Mouse (Mus musculus) lung, postnatal 36 days (tissue): ENCODE data around the gene Adgrl3.

ENCODE experiments used
- DNase-seq: peaks from one replicate; pipeline ENCODE4 v3.0.0; 2022; ENCODE audit warnings: mixed read lengths

The Adgrl3 gene

GRCm38 (mm10) chr5:81019590-81020254, at the start of gene Adgrl3:
Adgrl3 (plus strand) TSS chr5:81020138.
- peak; percentile 66 for DNase-seq

GRCm38 (mm10) chr5:81019166-81019565, 772 bp upstream of the Adgrl3 start:
- no peak for DNase-seq

GRCm38 (mm10) chr5:81020281-81021005, 505 bp downstream of the Adgrl3 start:
- peak; percentile 48 for DNase-seq

- no peak for DNase-seq
These were observed 1.0 kb downstream of the Adgrl3 start for GRCm38 (mm10) chr5:81021006-81021320.

GRCm38 (mm10) chr5:81021331-81021863, 1.5 kb downstream of the Adgrl3 start:
- DNase-seq: peak; percentile 55

- DNase-seq: peak; percentile 16
These were observed 1.9 kb downstream of the Adgrl3 start for GRCm38 (mm10) chr5:81021864-81022305.

GRCm38 (mm10) chr5:81022306-81023071, 2.6 kb downstream of the Adgrl3 start:
- DNase-seq: peak; percentile 44

GRCm38 (mm10) chr5:81023923-81024715, 4.2 kb downstream of the Adgrl3 start:
- peak; percentile 48 for DNase-seq

- DNase-seq: no peak
These were observed 8.9 kb downstream of the Adgrl3 start for GRCm38 (mm10) chr5:81028875-81029274.

GRCm38 (mm10) chr5:81037091-81037490, 17.2 kb downstream of the Adgrl3 start:
- no peak for DNase-seq

GRCm38 (mm10) chr5:81043875-81044274, 23.9 kb downstream of the Adgrl3 start:
- DNase-seq: no peak

- no peak for DNase-seq
These were observed 26.2 kb downstream of the Adgrl3 start for GRCm38 (mm10) chr5:81046128-81046527.

- no peak for DNase-seq
These were observed 34.7 kb downstream of the Adgrl3 start for GRCm38 (mm10) chr5:81054628-81055027.

GRCm38 (mm10) chr5:81055253-81055652, 35.3 kb downstream of the Adgrl3 start:
- DNase-seq: no peak

GRCm38 (mm10) chr5:81058122-81058521, 38.2 kb downstream of the Adgrl3 start:
- DNase-seq: peak; percentile 21

GRCm38 (mm10) chr5:81060950-81061349, 41.0 kb downstream of the Adgrl3 start:
- no peak for DNase-seq

- DNase-seq: no peak
These were observed 41.4 kb downstream of the Adgrl3 start for GRCm38 (mm10) chr5:81061386-81061785.

GRCm38 (mm10) chr5:81064026-81064425, 44.1 kb downstream of the Adgrl3 start:
- DNase-seq: no peak

GRCm38 (mm10) chr5:81068173-81068572, 48.2 kb downstream of the Adgrl3 start:
- DNase-seq: no peak

GRCm38 (mm10) chr5:81068839-81069238, 48.9 kb downstream of the Adgrl3 start:
- DNase-seq: no peak

- no peak for DNase-seq
These were observed 53.0 kb downstream of the Adgrl3 start for GRCm38 (mm10) chr5:81072888-81073287.

- no peak for DNase-seq
These were observed 53.9 kb downstream of the Adgrl3 start for GRCm38 (mm10) chr5:81073875-81074274.

GRCm38 (mm10) chr5:81076377-81076776, 56.4 kb downstream of the Adgrl3 start:
- no peak for DNase-seq
